Comparison of ENCODE assay signal across 8 mouse cellular contexts in the genomic region with DNA sequence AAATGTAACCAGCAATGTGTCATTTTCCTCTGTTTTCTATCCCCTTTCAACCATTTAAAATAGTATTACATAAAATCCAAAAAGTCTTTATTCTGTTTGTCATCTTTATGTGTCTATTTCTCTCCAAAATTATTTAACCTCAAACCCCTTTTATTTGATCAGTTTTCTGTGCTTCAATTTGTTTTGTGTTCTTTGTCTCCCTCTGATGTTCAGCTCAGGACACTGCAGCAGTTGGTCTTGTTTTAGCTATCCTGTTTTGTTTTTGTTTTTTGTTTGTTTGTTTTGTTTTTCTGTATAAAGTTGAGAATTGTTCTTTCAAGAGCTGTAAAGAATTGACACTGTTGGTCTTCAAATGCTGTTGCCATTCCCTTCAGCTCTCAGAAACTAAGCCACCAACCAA. TPM values are rescaled to one million over a fixed set of nuclear protein-coding genes. Genes with fewer than 3 reads are reported as not detected.
A peak's percentile ranks its signal among the peaks of the same experiment; 100 is the strongest.
DNase-seq lines count a peak whose midpoint lies in the region; TF ChIP-seq lines count a peak whose summit lies in the region.

No protein-coding gene starts in this region.

- peak; percentile 50 to 53 for DNase-seq in cerebellum, postnatal 14 days
- DNase-seq in cerebellum, adult 11-12 months, result no peak
- peak in 1 of 2 experiments; percentile 29 for DNase-seq in layer of hippocampus, adult 2 months (ENCODE audit: low spot score in 2 of 2)
- no peak for DNase-seq in layer of hippocampus, postnatal 36 days
- DNase-seq in 416B (ENCODE audit: low read depth), result peak; percentile 32
- DNase-seq in embryo, embryonic 10.5 days (ENCODE audit: low spot score), result peak; percentile 49
- no peak for DNase-seq in thymus, postnatal 25 days
- DNase-seq in testis, postnatal 14 days (ENCODE audit: low spot score), result no peak

- no peak overlapping the region for H3K4me3 ChIP-seq in layer of hippocampus, adult 2 months

- peak; percentile 93 for TF ChIP-seq CTCF in layer of hippocampus, adult 2 months (conservative IDR thresholded peaks at IDR 0.05)

- no peak overlapping the region for H3K27ac ChIP-seq in layer of hippocampus, adult 2 months

RNA-seq across cellular contexts. Expression of a gene that starts 44.5 kb away (rescaled TPM):
- total RNA-seq in layer of hippocampus, adult 2 months (2021), result 10 to 100 TPM; 28.3 to 29.6 TPM
- 10 to 100 TPM; 27.2 to 30.2 TPM for total RNA-seq in layer of hippocampus, postnatal 36 days (2021)

Comparison
In these comparisons a context has a peak if more than half of its experiments do, and no peak if none do; other contexts are left out.
1. DNase-seq: peak in cerebellum, postnatal 14 days (2 of 2), 416B (single experiment) and embryo, embryonic 10.5 days (single experiment); none in cerebellum, adult 11-12 months (single experiment), layer of hippocampus, postnatal 36 days (0 of 2), thymus, postnatal 25 days (single experiment) and testis, postnatal 14 days (single experiment).